Mouse (Mus musculus): ENCODE results near the gene Exoc6.

- no peak for TF ChIP-seq CTCF (IDR thresholded peaks at IDR 0.05 in 2 of 3, conservative IDR thresholded peaks at IDR 0.05 in 1 of 3; ENCODE audit: control insufficient read depth in 1 of 3, insufficient read depth in 1 of 3, low read depth in 2 of 3, low read length in 3 of 3, poor library complexity in 1 of 3, severe bottlenecking in 1 of 3)
- TF ChIP-seq USF2 (IDR thresholded peaks at IDR 0.05; ENCODE audit: borderline replicate concordance in 1 of 2, insufficient read depth in 1 of 2, low read depth in 1 of 2, low read length in 2 of 2): no peak
- no peak for TF ChIP-seq POLR2A (IDR thresholded peaks at IDR 0.05; ENCODE audit: control insufficient read depth in 1 of 2, insufficient read depth in 1 of 2, low read depth in 1 of 2, low read length in 2 of 2, poor library complexity in 1 of 2)
These were observed 19.1 kb downstream of the Exoc6 start for GRCm38 (mm10) chr19:37569186-37569754.
